Mouse (Mus musculus) B cell, adult (primary cell): ENCODE measurements around the gene Gabrr3. TPM values are rescaled to one million over a fixed set of nuclear protein-coding genes. Genes with fewer than 3 reads are reported as not detected.

Experiments
- total RNA-seq: library from RNA; stranded (reverse); gene quantifications from 4 replicates; pipeline ENCODE4 v1.2.4, GENCODE M21; 2023; ENCODE audit not compliant: inconsistent age

Gene Gabrr3
- not detected in 4 replicates for total RNA-seq

DNA sequence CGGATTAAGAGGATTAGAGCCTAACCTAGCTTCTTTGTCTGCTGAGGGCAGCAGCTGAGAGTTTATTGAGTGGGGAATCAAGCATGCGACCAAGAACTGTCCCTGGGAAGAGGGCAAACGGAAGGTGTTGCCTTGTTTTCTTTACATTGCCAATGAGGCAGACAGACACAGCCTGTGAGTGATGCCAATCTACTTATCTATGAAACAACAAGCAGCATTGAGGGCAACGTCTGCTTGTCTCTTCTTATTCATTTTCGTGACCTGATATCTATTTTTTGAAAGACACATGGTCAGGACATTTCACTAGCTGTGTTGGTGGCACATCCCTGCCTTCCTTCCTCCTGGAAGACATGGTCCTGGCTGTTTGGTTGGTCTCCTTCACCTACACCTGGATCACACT lies at the start of gene Gabrr3:
Gene Gabrr3, plus strand, starts transcription at position 301 of the 400 bp plus-strand sequence.

GRCm38 (mm10) chr16:59363893-59364292 lies 43.2 kb upstream of the Gabrr3 start, which contains the start of gene Olfr209:
Gene Olfr209 (minus strand): TSS chr16:59363993.

DNA sequence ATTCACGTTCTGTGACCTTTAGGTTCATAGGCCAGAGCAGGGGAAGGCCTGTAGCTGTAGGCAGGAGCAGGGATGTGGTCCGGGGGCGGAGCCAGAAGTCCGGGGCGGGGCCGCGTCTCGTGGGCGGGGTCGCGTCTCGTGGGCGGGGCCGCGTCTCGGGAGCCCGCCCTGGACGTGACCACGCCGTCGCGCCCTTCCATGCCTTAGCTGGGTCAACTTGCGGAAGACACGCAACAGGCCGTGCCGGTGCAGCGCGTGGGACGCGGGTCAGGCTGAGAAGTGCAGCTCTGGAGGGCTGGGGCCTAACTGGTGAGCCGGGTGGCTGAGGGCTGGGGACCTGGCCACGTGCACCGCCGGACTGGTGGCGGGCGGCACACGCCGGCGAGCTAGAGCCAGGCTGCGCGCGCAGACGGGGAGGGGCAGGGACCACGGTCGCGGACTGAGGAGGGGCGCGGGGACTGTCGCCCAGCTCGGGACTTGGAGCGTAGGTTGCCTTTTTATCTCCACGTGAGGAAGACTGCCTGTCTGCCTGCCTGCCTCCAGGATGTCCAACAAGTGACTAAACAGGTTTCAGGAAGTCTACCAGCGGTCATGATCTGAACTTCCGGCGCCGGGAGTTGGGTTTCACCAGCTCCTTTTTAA lies 64.6 kb downstream of the Gabrr3 start, which contains the start of gene Riox2:
Gene Riox2, plus strand, starts transcription at position 139 of the 642 bp plus-strand sequence.

Other genes starting within 250 kb of the Gabrr3 start
- gene Olfr196, start 236.9 kb upstream of the Gabrr3 start, total RNA-seq, result not detected in 4 replicates
- gene Olfr198, start 203.8 kb upstream of the Gabrr3 start, total RNA-seq, result not detected in 4 replicates
- not detected in 4 replicates for gene Olfr199, start 187.6 kb upstream of the Gabrr3 start, total RNA-seq
- not detected in 4 replicates for gene Olfr201, start 134.7 kb upstream of the Gabrr3 start, total RNA-seq
- not detected in 4 replicates for gene Olfr202, start 120.5 kb upstream of the Gabrr3 start, total RNA-seq
- gene Olfr203, start 108.5 kb upstream of the Gabrr3 start, total RNA-seq, result not detected in 4 replicates
- not detected in 4 replicates for gene Olfr204, start 89.1 kb upstream of the Gabrr3 start, total RNA-seq
- not detected in 4 replicates for gene Olfr205, start 76.2 kb upstream of the Gabrr3 start, total RNA-seq
- not detected in 4 replicates for gene Olfr206, start 58.1 kb upstream of the Gabrr3 start, total RNA-seq
- gene Olfr209, start 43.3 kb upstream of the Gabrr3 start, total RNA-seq, result not detected in 4 replicates
- 30.6 to 38.7 TPM (median 32.8 TPM) in 4 replicates for gene Riox2, start 64.4 kb downstream of the Gabrr3 start, total RNA-seq
- 7.6 to 8.6 TPM (median 8.1 TPM) in 4 replicates for gene Crybg3, start 193.6 kb downstream of the Gabrr3 start, total RNA-seq
- 1.6 to 2.8 TPM (median 1.7 TPM) in 4 replicates for gene Arl6, start 232.1 kb downstream of the Gabrr3 start, total RNA-seq